Mouse (Mus musculus): ENCODE data around the gene Pcp4.
"Not testable (repeated sequence)": the region's sequence is repeated elsewhere in the genome, so short reads cannot be mapped to it uniquely, and the experiment has no call there.

Gene Pcp4

GRCm38 (mm10) chr16:96467445-96467844 lies at the start of gene Pcp4:
Gene Pcp4, plus strand, starts transcription at chr16:96467606.
- DNase-seq (ENCODE audit: extremely low spot score, low spot score), result peak; percentile 86

- DNase-seq (ENCODE audit: extremely low spot score, low spot score), result no peak
These were observed 42.4 kb upstream of the Pcp4 start for GRCm38 (mm10) chr16:96425044-96425443.

GRCm38 (mm10) chr16:96426671-96427070 lies 40.7 kb upstream of the Pcp4 start:
- DNase-seq (ENCODE audit: extremely low spot score, low spot score), result no peak

- DNase-seq (ENCODE audit: extremely low spot score, low spot score), result no peak
These were observed 38.4 kb upstream of the Pcp4 start for GRCm38 (mm10) chr16:96429046-96429445.

- no peak for DNase-seq (ENCODE audit: extremely low spot score, low spot score)
These were observed 34.1 kb upstream of the Pcp4 start for GRCm38 (mm10) chr16:96433266-96433665.

- no peak for DNase-seq (ENCODE audit: extremely low spot score, low spot score)
These were observed 33.2 kb upstream of the Pcp4 start for GRCm38 (mm10) chr16:96434024-96434785.

- DNase-seq (ENCODE audit: extremely low spot score, low spot score), result no peak
These were observed 28.5 kb upstream of the Pcp4 start for GRCm38 (mm10) chr16:96438946-96439345.

GRCm38 (mm10) chr16:96439682-96440081 lies 27.7 kb upstream of the Pcp4 start:
- no peak for DNase-seq (ENCODE audit: extremely low spot score, low spot score)

GRCm38 (mm10) chr16:96440871-96441270 lies 26.5 kb upstream of the Pcp4 start:
- no peak for DNase-seq (ENCODE audit: extremely low spot score, low spot score)

GRCm38 (mm10) chr16:96441826-96442225 lies 25.6 kb upstream of the Pcp4 start:
- DNase-seq (ENCODE audit: extremely low spot score, low spot score), result no peak

GRCm38 (mm10) chr16:96443468-96443867 lies 23.9 kb upstream of the Pcp4 start, which contains the start of gene Itgb2l:
Gene Itgb2l, minus strand, starts transcription at chr16:96443619.
- no peak for DNase-seq (ENCODE audit: extremely low spot score, low spot score)

- not testable (repeated sequence) for DNase-seq (ENCODE audit: extremely low spot score, low spot score)
These were observed 16.5 kb upstream of the Pcp4 start for GRCm38 (mm10) chr16:96450871-96451270.

GRCm38 (mm10) chr16:96454086-96454485 lies 13.3 kb upstream of the Pcp4 start:
- DNase-seq (ENCODE audit: extremely low spot score, low spot score), result no peak

GRCm38 (mm10) chr16:96457612-96458011 lies 9.8 kb upstream of the Pcp4 start:
- no peak for DNase-seq (ENCODE audit: extremely low spot score, low spot score)

- no peak for DNase-seq (ENCODE audit: extremely low spot score, low spot score)
These were observed 8.1 kb upstream of the Pcp4 start for GRCm38 (mm10) chr16:96459356-96459755.

GRCm38 (mm10) chr16:96460788-96461187 lies 6.6 kb upstream of the Pcp4 start:
- DNase-seq (ENCODE audit: extremely low spot score, low spot score), result no peak

GRCm38 (mm10) chr16:96468011-96468410 lies 605 bp downstream of the Pcp4 start:
- DNase-seq (ENCODE audit: extremely low spot score, low spot score), result no peak

GRCm38 (mm10) chr16:96468698-96469097 lies 1.3 kb downstream of the Pcp4 start:
- no peak for DNase-seq (ENCODE audit: extremely low spot score, low spot score)

- DNase-seq (ENCODE audit: extremely low spot score, low spot score), result no peak
These were observed 2.2 kb downstream of the Pcp4 start for GRCm38 (mm10) chr16:96469640-96470039.

GRCm38 (mm10) chr16:96472361-96472760 lies 5.0 kb downstream of the Pcp4 start:
- DNase-seq (ENCODE audit: extremely low spot score, low spot score), result no peak

GRCm38 (mm10) chr16:96472816-96473215 lies 5.4 kb downstream of the Pcp4 start:
- DNase-seq (ENCODE audit: extremely low spot score, low spot score), result peak; percentile 24

GRCm38 (mm10) chr16:96474185-96474584 lies 6.8 kb downstream of the Pcp4 start:
- no peak for DNase-seq (ENCODE audit: extremely low spot score, low spot score)

GRCm38 (mm10) chr16:96481791-96482190 lies 14.4 kb downstream of the Pcp4 start:
- DNase-seq (ENCODE audit: extremely low spot score, low spot score), result no peak

Data from neural tube, embryonic 10.5 days (tissue).